Mouse (Mus musculus) limb, embryonic 14.5 days (tissue): ENCODE measurements around the gene Rnf19b. TPM values are rescaled to one million over a fixed set of nuclear protein-coding genes. Genes with fewer than 3 reads are reported as not detected.

Source experiments
- ATAC-seq: fragments of 200-750 bp; cut with Nextera tagmentation; 2 replicates; pipeline ENCODE4 v1.8.0; 2017; ENCODE audit warnings: low read depth, moderate number of reproducible peaks, moderate TSS enrichment; ENCODE audit not compliant: low FRiP score
- DNase-seq: peaks from one replicate; pipeline ENCODE4 v3.0.0-alpha.2; 2015; ENCODE audit warnings: low spot score
- H3K27ac ChIP-seq: fragments of 300-500 bp; sonication (generic); replicated peaks from 2 replicates; pipeline ENCODE4 v1.5.1; 2014; ENCODE audit warnings: low read depth, mild to moderate bottlenecking, low read length, moderate library complexity, mixed read lengths
- H3K27me3 ChIP-seq: fragments of 300-500 bp; sonication (generic); 2 replicates; pipeline ENCODE4 v1.6.1; 2014; ENCODE audit warnings: low read length, mixed read lengths; ENCODE audit not compliant: control insufficient read depth, insufficient read depth
- H3K36me3 ChIP-seq: fragments of 300-500 bp; sonication (generic); 2 replicates; pipeline ENCODE4 v1.6.1; 2014; ENCODE audit warnings: mild to moderate bottlenecking, low read length, moderate library complexity, mixed read lengths; ENCODE audit not compliant: control insufficient read depth, insufficient read depth
- H3K4me1 ChIP-seq: fragments of 300-500 bp; sonication (generic); 2 replicates; pipeline ENCODE4 v1.6.1; 2014; ENCODE audit warnings: antibody characterized with exemption, low read length, mixed read lengths; ENCODE audit not compliant: control insufficient read depth, insufficient read depth
- H3K4me2 ChIP-seq: fragments of 300-500 bp; sonication (generic); replicated peaks from 2 replicates; pipeline ENCODE4 v1.6.1; 2014; ENCODE audit warnings: low read depth, mild to moderate bottlenecking, low read length, moderate library complexity; ENCODE audit not compliant: severe bottlenecking
- H3K4me3 ChIP-seq: fragments of 300-500 bp; sonication (generic); replicated peaks from 2 replicates; pipeline ENCODE4 v1.5.1; 2014; ENCODE audit warnings: low read length
- H3K9ac ChIP-seq: fragments of 300-500 bp; sonication (generic); 2 replicates; pipeline ENCODE4 v1.6.1; 2014; ENCODE audit warnings: mild to moderate bottlenecking, low read depth, low read length, moderate library complexity; ENCODE audit not compliant: severe bottlenecking
- H3K9me3 ChIP-seq: fragments of 300-500 bp; sonication (generic); 2 replicates; pipeline ENCODE4 v1.6.1; 2016; ENCODE audit warnings: low read length; ENCODE audit not compliant: control insufficient read depth
- POLR2A ChIP-seq: fragments of 200-500 bp; IDR thresholded peaks from 2 replicates; pipeline ENCODE4 v1.8.0; 2012; ENCODE audit warnings: inconsistent platforms, mild to moderate bottlenecking, moderate library complexity, borderline replicate concordance; ENCODE audit not compliant: insufficient read depth, insufficient read length; ENCODE audit errors: extremely low read depth
- WGBS: fragments of 180-500 bp; shearing (Covaris S2); extraction: QIAGEN DNeasy Blood & Tissue Kit; methylation state at CpG from one replicate; pipeline ENCODE4 v1.1.7; 2014; 5-methylcytosine and 5-hydroxymethylcytosine counted together
- polyA plus RNA-seq, 2 experiments: library from polyadenylated mRNA; depleted of rRNA in 1 of 2; stranded (reverse) in 1 of 2; unstranded in 1 of 2; fragments of >200 nt; fragmentation: Nextera tagmentation in 1 of 2; extraction: Ambion mirVana in 1 of 2; gene quantifications; 2 replicates each; pipeline versions ENCODE4 v1.2.1 to v1.2.3; 2012 to 2014

Gene Rnf19b
- polyA plus RNA-seq, 2 experiments: 9.9 to 28.1 TPM

DNA sequence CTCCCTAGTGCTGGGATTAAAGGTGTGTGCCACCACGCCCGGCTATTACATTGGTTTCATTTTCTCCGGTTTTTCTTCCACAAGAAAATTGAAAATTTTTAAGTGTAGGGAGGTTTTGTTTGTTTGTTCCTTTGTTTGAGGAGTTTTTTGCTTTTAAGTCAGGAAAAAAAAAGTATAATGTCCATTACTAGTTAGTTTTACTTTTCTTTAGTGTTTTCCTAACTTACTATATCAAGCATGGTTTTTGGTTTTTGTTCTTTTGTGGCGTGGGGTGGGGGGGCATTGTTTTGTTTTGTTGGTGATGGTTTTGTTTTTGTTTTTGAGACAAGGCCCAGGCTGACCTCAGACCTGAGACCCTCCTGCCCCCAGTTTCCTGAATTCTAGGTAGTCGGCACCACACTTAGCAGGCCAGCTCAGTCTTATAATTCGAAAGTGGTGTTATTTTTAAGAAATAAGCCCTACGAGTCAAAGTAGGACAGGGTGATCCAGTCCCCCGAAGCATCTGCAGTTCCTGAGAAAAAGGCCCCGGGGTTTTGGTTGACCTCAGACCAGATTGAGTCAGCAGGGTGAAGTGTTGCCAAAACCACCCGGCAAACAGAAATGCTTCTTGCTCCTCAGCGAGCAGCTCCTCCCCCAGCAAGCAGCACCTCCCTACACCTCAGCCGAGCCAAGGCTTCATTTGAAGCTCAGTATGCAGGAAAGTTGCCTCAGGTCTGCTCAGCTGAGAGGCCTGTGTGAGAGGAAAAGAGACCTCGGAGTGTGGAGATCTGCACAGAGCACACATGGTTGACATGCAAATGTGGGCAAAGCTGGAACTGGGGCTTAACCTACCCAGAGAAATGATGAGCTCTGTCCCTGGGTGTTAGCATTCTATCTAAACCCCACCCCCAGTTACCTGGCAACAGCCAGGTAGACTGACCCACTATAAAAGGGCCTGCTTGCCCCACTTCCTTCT lies 23.1 kb upstream of the Rnf19b start:
- H3K27me3 ChIP-seq: no peaks in the 10 kb centered on the region
- no peak overlapping the region for H3K9ac ChIP-seq
- no peaks in the 10 kb centered on the region for H3K9me3 ChIP-seq
- ATAC-seq (peak; percentile 51), DNase-seq (peak; percentile 70)
- H3K36me3 ChIP-seq: no peaks in the 10 kb centered on the region
- 47% methylated on average over 13 of the region's 13 CpGs for WGBS
- H3K4me2 ChIP-seq: no peak overlapping the region
- H3K27ac ChIP-seq: peak overlapping the region; percentile 53
- H3K4me1 ChIP-seq: peaks cover 29% of the 10 kb centered on the region
- no peak overlapping the region for H3K4me3 ChIP-seq
- no peak for TF ChIP-seq POLR2A

DNA sequence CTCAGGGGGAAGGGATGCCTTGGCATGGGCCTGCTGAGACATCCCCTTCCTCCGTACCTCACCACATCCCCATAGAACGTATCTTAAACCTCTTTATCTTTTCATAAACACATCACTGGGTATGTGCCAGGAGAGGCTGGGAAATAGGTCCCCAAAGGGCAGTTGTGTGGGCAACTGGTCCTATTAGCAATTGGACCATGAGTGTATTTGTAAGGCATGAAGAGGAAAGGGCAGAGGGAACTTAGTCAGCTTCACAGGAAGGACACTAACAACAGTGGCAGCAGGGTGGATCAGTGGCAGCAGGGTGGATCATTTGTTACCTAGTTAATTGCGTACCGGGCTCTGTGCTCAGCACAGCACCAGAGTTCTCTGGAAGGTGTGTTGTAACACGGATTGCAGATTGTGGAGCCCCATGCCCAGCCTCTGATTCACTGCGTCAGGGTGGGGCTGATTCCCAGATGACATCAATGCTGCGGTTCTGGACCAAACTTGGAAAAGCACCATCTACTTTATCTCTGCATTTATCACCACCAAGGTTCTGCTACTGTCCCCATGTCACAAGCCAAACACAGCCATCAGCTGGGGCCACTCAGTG lies 22.1 kb upstream of the Rnf19b start:
- H3K27ac ChIP-seq: no peak overlapping the region
- 63% methylated on average over 7 of the region's 7 CpGs for WGBS

DNA sequence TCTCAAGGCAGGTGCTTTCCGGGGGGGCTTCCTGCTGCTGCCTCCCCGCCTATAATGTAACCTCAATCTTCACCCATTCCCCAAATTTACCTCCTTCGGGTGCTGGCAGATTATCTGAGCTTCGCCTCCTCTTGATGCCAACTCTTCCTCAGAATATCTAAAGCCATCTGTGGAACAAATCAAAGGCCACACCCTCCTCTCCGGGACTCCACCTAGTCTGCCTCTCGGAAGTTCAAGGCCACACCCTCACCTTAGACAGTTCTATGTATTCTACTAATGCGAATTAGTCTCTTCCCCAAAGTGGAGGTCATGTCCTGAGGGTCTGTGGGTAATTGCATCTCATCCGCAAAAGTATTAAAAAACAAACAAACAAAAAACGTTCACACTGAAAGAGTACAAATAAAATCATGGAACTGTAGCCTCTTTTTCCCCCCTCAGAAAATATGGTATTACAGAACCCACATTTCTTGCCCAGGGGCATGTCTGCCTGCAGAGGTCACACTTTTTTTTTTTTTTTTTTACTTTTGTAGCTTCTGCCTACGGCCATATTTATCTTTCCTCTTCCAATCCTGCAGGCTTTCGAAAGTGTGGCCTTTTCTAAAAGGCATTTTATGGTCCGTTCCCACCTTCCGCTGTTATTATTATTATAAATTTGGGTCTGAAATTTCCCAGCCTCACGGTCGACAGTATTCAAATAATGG lies 10.2 kb upstream of the Rnf19b start:
- Histone ChIP-seq H3K9ac (no peak overlapping the region; the same call in 1 of the 2 replicates), H3K27ac (no peak overlapping the region), H3K4me2 (peak overlapping the region; percentile 95), H3K4me3 (peak overlapping the region; percentile 45), H3K36me3 (no peaks in the 10 kb centered on the region), H3K27me3 (peaks cover 16% of the 10 kb centered on the region), H3K9me3 (no peaks in the 10 kb centered on the region), H3K4me1 (peaks cover 4% of the 10 kb centered on the region)
- WGBS: 13% methylated on average over 15 of the region's 15 CpGs
- no peak for DNase-seq
- ATAC-seq: no peak
- TF ChIP-seq POLR2A: no peak

More for the DNA sequence above, 22.1 kb upstream of the Rnf19b start:
- no peak for ATAC-seq
- Histone ChIP-seq H3K4me3 (no peak overlapping the region), H3K4me2 (no peak overlapping the region), H3K27me3 (no peaks in the 10 kb centered on the region), H3K36me3 (no peaks in the 10 kb centered on the region), H3K9me3 (no peaks in the 10 kb centered on the region), H3K4me1 (peaks cover 29% of the 10 kb centered on the region), H3K9ac (no peak overlapping the region)
- TF ChIP-seq POLR2A: no peak
- no peak for DNase-seq

DNA sequence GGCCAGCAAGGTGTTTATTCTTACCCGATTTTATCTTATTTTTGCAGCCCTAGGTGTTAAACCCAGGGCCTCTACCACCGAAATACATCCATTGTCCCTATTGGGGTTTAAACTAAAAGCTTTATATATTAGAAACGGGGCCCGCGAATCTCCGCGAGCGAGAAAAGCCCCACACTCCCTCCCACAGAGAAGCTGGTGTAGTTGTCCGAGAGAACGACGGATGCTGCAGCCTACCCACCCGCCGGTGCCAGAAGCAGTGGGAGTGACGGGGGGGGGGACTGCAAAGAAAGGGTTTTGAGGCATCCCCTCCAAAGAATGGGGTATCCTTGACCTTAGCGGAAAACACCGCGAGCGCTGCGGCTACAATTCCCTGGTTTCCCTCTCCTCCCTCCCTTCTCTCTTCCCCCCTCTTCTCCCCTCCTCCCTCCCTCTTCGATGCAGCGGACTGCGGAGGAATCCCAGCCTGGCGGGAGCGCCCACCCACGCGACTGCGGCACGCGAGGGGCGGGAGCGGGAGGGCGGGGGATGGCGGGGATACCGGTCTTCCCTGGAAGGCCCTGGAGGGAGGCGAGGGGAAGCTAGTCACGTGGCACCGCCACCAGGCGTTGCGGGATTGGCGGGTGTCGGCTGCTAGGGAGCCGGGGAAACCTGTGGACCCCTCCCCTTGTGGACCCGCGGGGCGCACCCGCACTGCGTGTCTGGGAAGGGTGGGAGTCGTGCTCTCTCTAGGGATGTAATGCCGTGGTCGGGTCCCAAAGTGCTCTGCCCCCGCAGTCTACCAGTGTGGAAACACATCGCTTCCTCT lies 9.4 kb upstream of the Rnf19b start:
- peak overlapping the region; percentile 57 for H3K9ac ChIP-seq
- DNase-seq: peak; percentile 78
- H3K4me3 ChIP-seq: peak overlapping the region; percentile 45
- H3K36me3 ChIP-seq: no peaks in the 10 kb centered on the region
- 2% methylated on average over 36 of the region's 52 CpGs for WGBS
- H3K4me1 ChIP-seq: peaks cover 4% of the 10 kb centered on the region
- H3K27me3 ChIP-seq: peaks cover 16% of the 10 kb centered on the region
- 0 out of 2 replicates have a peak, but pooled peaks have one; percentile 36 for TF ChIP-seq POLR2A
- H3K4me2 ChIP-seq: peak overlapping the region; percentile 95
- no peaks in the 10 kb centered on the region for H3K9me3 ChIP-seq
- ATAC-seq: peak; percentile 91
- peak overlapping the region; percentile 34; the same call in 1 of the 2 replicates for H3K27ac ChIP-seq
